Mouse (Mus musculus) heart, embryonic 14.5 days (tissue): ENCODE measurements around the gene Hnf1b. TPM values are rescaled to one million over a fixed set of nuclear protein-coding genes. Genes with fewer than 3 reads are reported as not detected.
A peak's percentile ranks its signal among the peaks of the same experiment; 100 is the strongest.

Experiments used
- ATAC-seq: fragments of 200-750 bp; cut with Nextera tagmentation; 2 replicates; pipeline ENCODE4 v1.8.0; 2017; ENCODE audit warnings: low read depth, moderate TSS enrichment; ENCODE audit not compliant: insufficient number of reproducible peaks, insufficient read depth, low FRiP score
- H3K27ac ChIP-seq, 2 experiments: fragments of 200-500 bp in 1 of 2; fragments of 300-500 bp in 1 of 2; sonication (generic) in 1 of 2; replicated peaks in 1 of 2; 2 replicates each; pipeline ENCODE4 v1.5.1; 2012 to 2014; ENCODE audit warnings: low read depth in 2 of 2, low read length in 2 of 2, control low read depth in 1 of 2, mild to moderate bottlenecking in 1 of 2, mixed read lengths in 1 of 2; ENCODE audit not compliant: control insufficient read depth in 1 of 2, insufficient read depth in 1 of 2
- H3K27me3 ChIP-seq: fragments of 300-500 bp; sonication (generic); 2 replicates; pipeline ENCODE4 v1.6.1; 2014; ENCODE audit warnings: mild to moderate bottlenecking, low read length, control low read depth; ENCODE audit not compliant: control insufficient read depth, insufficient read depth
- H3K36me3 ChIP-seq: fragments of 300-500 bp; sonication (generic); 2 replicates; pipeline ENCODE4 v1.6.1; 2014; ENCODE audit warnings: mild to moderate bottlenecking, control low read depth, low read length, mixed read lengths; ENCODE audit not compliant: control insufficient read depth, insufficient read depth
- H3K4me1 ChIP-seq, 2 experiments: fragments of 200-500 bp in 1 of 2; fragments of 300-500 bp in 1 of 2; sonication (generic) in 1 of 2; 2 replicates each; pipeline ENCODE4 v1.6.1; 2012 to 2014; ENCODE audit warnings: low read length in 2 of 2, control low read depth in 1 of 2, mixed read lengths in 1 of 2; ENCODE audit not compliant: control insufficient read depth in 2 of 2, insufficient read depth in 2 of 2
- H3K4me2 ChIP-seq: fragments of 300-500 bp; sonication (generic); 2 replicates; pipeline ENCODE4 v1.6.1; 2014; ENCODE audit warnings: mild to moderate bottlenecking, low read length
- H3K4me3 ChIP-seq, 2 experiments: fragments of 200-500 bp in 1 of 2; fragments of 300-500 bp in 1 of 2; sonication (generic) in 1 of 2; 2 replicates each; pipeline ENCODE4 v1.5.1; 2012 to 2014; ENCODE audit warnings: low read length in 2 of 2, mild to moderate bottlenecking in 2 of 2, control low read depth in 1 of 2, low read depth in 1 of 2, moderate library complexity in 1 of 2; ENCODE audit not compliant: control insufficient read depth in 1 of 2, insufficient read depth in 1 of 2
- H3K9ac ChIP-seq: fragments of 300-500 bp; sonication (generic); 2 replicates; pipeline ENCODE4 v1.6.1; 2014; ENCODE audit warnings: mild to moderate bottlenecking, low read length
- H3K9me3 ChIP-seq: fragments of 300-500 bp; sonication (generic); 2 replicates; pipeline ENCODE4 v1.6.1; 2016; ENCODE audit warnings: low read length, control low read depth; ENCODE audit not compliant: control insufficient read depth
- WGBS: fragments of 180-500 bp; shearing (Covaris S2); extraction: QIAGEN DNeasy Blood & Tissue Kit; methylation state at CpG from one replicate; pipeline ENCODE4 v1.1.7; 2014; 5-methylcytosine and 5-hydroxymethylcytosine counted together
- polyA plus RNA-seq: library from polyadenylated mRNA; unstranded; fragments of >200 nt; fragmentation: Nextera tagmentation; extraction: Ambion mirVana; gene quantifications from 2 replicates; pipeline ENCODE4 v1.2.1, GENCODE M21; 2014

Hnf1b gene
- polyA plus RNA-seq, 1 experiment from 2014 or later = 0.11 TPM

GRCm38 (mm10) chr11:83871780-83872554, 22.1 kb downstream of the Hnf1b start:
- Histone ChIP-seq H3K4me1 (peaks cover 0 to 6% of the 10 kb centered on the region in 2 experiments; a peak in 2 of 4 replicates), H3K4me3 (no peak overlapping the region), H3K9ac (no peak overlapping the region), H3K27ac (no peak overlapping the region), H3K9me3 (no peaks in the 10 kb centered on the region), H3K4me2 (no peak overlapping the region), H3K27me3 (no peaks in the 10 kb centered on the region), H3K36me3 (no peaks in the 10 kb centered on the region)
- WGBS = 66% methylated on average over 9 of the region's 9 CpGs
- ATAC-seq = no peak

- WGBS = 76% methylated on average over 9 of the region's 9 CpGs
Observed at GRCm38 (mm10) chr11:83873509-83873908, 23.6 kb downstream of the Hnf1b start.

GRCm38 (mm10) chr11:83876630-83877029, 26.8 kb downstream of the Hnf1b start:
- peaks cover 12 to 20% of the 10 kb centered on the region in 2 experiments; a peak in 3 of 4 replicates for H3K4me1 ChIP-seq
- no peak overlapping the region for H3K27ac ChIP-seq
- H3K9ac ChIP-seq = no peak overlapping the region
- no peak overlapping the region for H3K4me3 ChIP-seq
- H3K36me3 ChIP-seq = no peaks in the 10 kb centered on the region
- no peak for ATAC-seq
- H3K4me2 ChIP-seq = no peak overlapping the region
- 83% methylated on average over 7 of the region's 7 CpGs for WGBS
- H3K9me3 ChIP-seq = no peaks in the 10 kb centered on the region
- H3K27me3 ChIP-seq = no peaks in the 10 kb centered on the region

More at GRCm38 (mm10) chr11:83873509-83873908, 23.6 kb downstream of the Hnf1b start:
- no peak overlapping the region for H3K4me3 ChIP-seq
- peaks cover 12% of the 10 kb centered on the region in 2 experiments; a peak in 3 of 4 replicates for H3K4me1 ChIP-seq
- no peak overlapping the region for H3K9ac ChIP-seq
- H3K27ac ChIP-seq = no peak overlapping the region
- H3K9me3 ChIP-seq = no peaks in the 10 kb centered on the region
- H3K27me3 ChIP-seq = no peaks in the 10 kb centered on the region
- no peak overlapping the region for H3K4me2 ChIP-seq
- ATAC-seq = no peak
- no peaks in the 10 kb centered on the region for H3K36me3 ChIP-seq

- Histone ChIP-seq H3K4me2 (peak overlapping the region; percentile 10; the same call in 1 of the 2 replicates), H3K27ac (no peak overlapping the region), H3K9me3 (no peaks in the 10 kb centered on the region), H3K27me3 (no peaks in the 10 kb centered on the region), H3K36me3 (no peaks in the 10 kb centered on the region), H3K9ac (no peak overlapping the region), H3K4me3 (no peak overlapping the region), H3K4me1 (peaks cover 14 to 20% of the 10 kb centered on the region in 2 experiments; a peak in 3 of 4 replicates)
- no peak for ATAC-seq
- 17% methylated on average over 8 of the region's 8 CpGs for WGBS
Observed at GRCm38 (mm10) chr11:83877765-83878164, 27.9 kb downstream of the Hnf1b start.

GRCm38 (mm10) chr11:83878417-83878952, 28.6 kb downstream of the Hnf1b start:
- no peaks in the 10 kb centered on the region for H3K36me3 ChIP-seq
- no peaks in the 10 kb centered on the region for H3K27me3 ChIP-seq
- no peak overlapping the region for H3K9ac ChIP-seq
- WGBS = 50% methylated on average over 4 of the region's 4 CpGs
- no peak overlapping the region for H3K27ac ChIP-seq
- ATAC-seq = no peak
- H3K4me3 ChIP-seq = no peak overlapping the region
- H3K4me1 ChIP-seq = peaks cover 14 to 20% of the 10 kb centered on the region in 2 experiments; a peak in 3 of 4 replicates
- H3K4me2 ChIP-seq = no peak overlapping the region
- no peaks in the 10 kb centered on the region for H3K9me3 ChIP-seq

- Histone ChIP-seq H3K4me3 (no peak overlapping the region), H3K27ac (no peak overlapping the region), H3K9me3 (no peaks in the 10 kb centered on the region), H3K27me3 (no peaks in the 10 kb centered on the region), H3K9ac (no peak overlapping the region), H3K36me3 (no peaks in the 10 kb centered on the region), H3K4me1 (peaks cover 14 to 20% of the 10 kb centered on the region in 2 experiments; a peak in 3 of 4 replicates), H3K4me2 (no peak overlapping the region)
- WGBS = 56% methylated on average over 3 of the region's 3 CpGs
- ATAC-seq = no peak
Observed at GRCm38 (mm10) chr11:83879130-83879529, 29.3 kb downstream of the Hnf1b start.

- H3K36me3 ChIP-seq = no peaks in the 10 kb centered on the region
- no peaks in the 10 kb centered on the region for H3K27me3 ChIP-seq
- H3K9ac ChIP-seq = no peak overlapping the region
- H3K9me3 ChIP-seq = no peaks in the 10 kb centered on the region
- ATAC-seq = no peak
- H3K4me3 ChIP-seq = no peak overlapping the region
- no peak overlapping the region for H3K27ac ChIP-seq
- WGBS = 75% methylated on average over 5 of the region's 5 CpGs
- no peak overlapping the region for H3K4me2 ChIP-seq
- H3K4me1 ChIP-seq = peaks cover 14 to 20% of the 10 kb centered on the region in 2 experiments; a peak in 3 of 4 replicates
Observed at GRCm38 (mm10) chr11:83881438-83881837, 31.6 kb downstream of the Hnf1b start.
